Mouse (Mus musculus) erythroblast, embryonic 14.5 days (primary cell): ENCODE data around the gene Cux2.

Experiments used
- GATA1 ChIP-seq: IDR thresholded peaks from 2 replicates; pipeline ENCODE4 v1.6.1; 2012; ENCODE audit warnings: low read length, inconsistent platforms, mixed read lengths
- TAL1 ChIP-seq: IDR thresholded peaks from 3 replicates; pipeline ENCODE4 v1.6.1; 2012; ENCODE audit warnings: low read length, inconsistent platforms, mixed read lengths

DNA sequence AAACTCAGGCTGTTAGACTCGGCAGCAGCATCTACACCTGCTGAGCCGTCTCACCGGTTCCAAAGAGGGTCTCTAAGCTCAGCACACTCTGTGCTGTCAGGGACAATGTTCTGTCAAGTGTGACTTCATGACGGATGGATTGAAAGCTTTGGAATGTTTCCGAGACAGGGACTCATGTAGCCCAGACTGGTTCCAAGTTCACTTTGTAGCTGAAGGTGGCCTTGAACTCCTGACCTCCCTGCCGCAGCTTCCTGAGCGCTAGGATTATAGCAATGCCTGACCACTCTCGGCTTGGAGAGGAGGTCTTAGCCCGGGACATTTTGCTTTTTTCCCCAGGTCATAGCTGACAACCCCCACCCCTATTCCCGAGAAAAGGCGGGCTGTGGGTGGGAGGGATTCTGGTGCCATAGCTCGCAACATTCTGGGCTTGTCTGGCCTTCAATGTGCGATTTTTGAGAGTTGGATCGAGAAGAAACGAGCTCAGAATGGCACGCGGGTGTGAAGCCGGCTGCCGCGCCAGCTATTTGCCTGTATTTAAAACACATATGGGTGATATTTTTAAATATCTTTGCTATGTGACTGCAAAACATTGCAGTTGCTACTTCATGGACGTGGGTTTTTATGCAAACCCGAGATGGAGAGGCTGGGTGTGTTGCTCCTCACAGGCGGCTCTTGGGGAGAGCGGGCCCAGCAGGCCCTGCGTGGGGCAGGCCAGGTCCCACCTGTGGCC, 13.5 kb upstream of the Cux2 start:
- TF ChIP-seq TAL1: no peak
- TF ChIP-seq GATA1: no peak
